Mouse (Mus musculus) CD4-positive, CD25-positive, alpha-beta regulatory T cell, adult 2 months (primary cell): Measurements from ENCODE around the gene Sp100.

Experiments
- DNase-seq: peaks from one replicate; pipeline ENCODE4 v3.0.0-alpha.2; 2012; ENCODE audit warnings: low read depth, low spot score

Gene Sp100

DNA sequence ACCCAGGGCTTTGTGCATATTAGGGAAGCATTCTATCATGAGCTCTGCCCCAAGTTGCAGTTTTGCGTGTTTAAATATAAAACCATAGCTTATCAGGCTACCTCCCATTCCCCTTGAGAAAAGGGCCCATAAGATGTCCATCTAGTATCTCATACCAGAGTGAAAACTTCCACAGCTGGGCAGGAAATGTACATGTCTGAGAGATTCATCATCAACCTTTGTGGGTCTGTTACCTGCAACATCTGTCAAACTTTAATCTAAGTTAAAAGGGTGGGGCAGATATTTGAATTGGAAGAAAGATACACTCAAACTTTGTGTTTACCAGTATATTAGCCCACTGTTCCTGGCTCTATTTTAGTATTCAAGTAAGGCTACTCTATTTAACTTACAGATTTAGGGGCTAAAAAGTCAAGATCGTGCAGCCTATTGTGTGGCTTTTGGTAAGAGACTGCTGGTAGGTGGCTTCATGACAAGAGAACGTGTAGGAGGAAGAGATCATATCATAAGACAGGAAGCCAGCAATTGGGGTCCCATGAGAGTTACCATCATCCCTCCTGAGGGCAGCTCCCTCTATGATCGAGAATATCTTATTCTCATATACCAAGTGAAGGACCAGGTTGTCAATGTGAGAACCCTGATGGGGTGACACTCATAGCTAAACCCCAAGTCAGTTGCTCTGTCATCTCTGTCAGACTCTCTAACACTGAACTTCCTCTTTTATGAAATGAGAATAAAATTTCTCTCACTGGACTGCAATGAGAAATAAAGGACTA lies 48.1 kb downstream of the Sp100 start:
- peak; percentile 47 for DNase-seq

DNA sequence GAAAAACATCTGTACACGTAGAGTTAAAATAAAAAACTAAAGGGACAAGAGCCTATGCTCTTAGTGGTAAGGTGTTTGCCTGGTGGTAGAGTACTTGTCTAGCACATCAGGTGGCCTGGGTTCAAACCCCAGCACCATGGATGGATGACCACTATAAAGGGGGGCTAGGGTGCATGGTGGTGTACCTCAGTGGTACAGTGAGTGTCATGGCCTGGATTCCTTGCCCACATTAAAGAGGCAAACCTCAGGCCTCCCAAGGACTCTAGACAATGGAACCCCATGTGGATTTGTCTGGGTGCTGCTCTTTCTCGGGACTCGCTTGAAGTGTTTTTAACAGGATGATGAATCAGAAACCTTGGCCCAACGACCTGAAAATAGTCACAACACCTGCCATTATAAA lies 52.7 kb downstream of the Sp100 start:
- DNase-seq: no peak

DNA sequence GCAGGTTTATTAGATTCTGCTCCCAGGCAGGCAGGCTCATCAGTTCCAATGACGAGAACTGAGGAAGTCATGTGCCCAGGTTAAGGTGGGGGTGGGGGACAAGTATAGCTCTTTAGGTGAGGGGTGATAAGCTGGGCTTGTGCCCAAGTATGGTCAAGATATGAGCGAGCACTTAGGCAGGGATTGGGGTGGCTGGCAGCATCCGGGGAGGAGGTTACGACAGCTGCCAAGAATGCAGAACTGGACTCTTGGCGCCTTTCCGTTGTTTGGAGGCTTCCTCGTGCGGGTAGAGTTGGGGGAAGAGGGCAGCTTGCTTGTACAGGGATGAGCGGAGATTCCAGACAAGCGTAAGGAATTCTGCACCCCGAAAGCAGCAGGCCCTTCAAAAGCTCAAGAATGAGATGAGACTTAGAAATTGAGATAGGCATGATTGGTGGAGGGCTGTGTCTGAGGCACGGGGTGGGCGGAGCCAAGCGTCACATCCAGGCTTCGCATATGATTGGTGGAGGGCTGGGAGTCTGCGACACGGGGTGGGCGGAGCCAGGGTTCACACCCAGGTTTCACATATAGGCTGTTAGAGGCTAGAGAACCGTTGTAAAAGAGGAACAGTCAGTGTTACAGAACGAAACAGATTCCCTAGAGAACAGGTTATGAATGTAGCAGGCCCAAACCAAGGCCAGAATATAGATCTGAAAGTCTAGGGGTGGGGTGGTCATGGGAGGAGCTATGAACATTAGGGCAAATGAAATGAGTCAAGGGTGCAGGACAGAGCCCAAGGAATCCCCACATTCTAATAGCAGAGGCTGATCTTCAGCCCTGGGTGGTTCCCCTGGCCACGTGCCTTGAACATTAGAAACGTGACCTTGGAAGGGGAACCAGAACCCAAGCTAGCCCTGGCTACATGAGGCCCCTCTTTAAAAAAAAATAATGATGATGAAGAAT lies 53.7 kb downstream of the Sp100 start:
- peak; percentile 97 for DNase-seq

DNA sequence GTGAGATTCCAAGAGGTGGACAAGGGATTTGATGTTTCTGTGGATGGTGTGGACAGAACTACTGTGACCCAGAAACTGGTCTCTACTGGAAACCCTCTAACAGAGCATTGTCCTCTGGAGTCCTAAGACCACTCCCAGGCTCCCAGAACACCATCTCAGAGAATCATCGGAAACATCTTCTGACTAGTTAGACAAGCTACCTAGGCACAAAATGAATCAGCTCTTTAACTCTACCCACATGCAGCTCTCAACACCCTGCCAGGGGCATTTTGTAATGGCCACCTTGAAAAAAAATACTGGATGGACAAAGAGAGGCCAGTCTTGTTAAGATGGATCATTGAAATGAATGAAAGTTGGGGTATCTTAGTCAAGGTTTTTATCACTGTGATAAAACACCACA lies 55.8 kb downstream of the Sp100 start:
- no peak for DNase-seq

DNA sequence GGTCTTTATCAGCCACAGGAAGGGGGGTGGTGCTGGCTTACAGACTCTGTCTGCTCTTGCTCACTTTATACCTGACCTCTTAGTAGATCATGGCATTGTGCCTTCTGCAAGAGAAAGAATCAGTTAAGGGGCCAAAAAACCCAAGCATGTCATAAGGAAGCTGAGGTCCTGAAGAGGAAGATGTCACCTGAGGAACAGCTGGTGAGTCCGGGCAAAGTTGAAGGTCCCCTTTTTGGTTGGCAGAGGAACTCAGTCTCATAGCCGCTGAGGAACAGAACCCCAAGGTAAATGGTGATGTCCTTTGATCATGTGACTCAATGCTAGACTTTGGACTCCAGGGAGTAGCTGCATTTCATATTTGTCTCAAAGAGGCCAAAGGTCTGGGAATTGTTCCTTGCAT lies 57.0 kb downstream of the Sp100 start:
- DNase-seq: no peak

DNA sequence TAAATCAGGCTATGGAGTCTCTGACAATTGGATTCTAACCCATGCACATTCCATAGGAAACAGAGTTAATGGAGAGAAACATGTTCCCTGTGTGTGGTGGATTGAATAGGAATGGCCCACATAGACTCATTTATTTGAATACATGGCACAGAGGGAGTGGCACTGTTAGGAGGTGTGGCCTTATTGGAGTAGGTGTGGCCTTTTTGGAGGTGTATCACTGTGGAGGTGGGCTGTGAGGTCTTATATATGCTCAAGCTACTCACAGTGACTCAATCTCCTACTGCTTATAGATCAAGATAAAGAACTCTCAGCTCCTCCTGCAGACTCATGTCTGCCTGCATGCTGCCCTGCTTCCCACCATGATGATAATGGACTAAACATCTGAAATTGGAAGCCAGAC lies 64.7 kb downstream of the Sp100 start:
- DNase-seq: no peak

DNA sequence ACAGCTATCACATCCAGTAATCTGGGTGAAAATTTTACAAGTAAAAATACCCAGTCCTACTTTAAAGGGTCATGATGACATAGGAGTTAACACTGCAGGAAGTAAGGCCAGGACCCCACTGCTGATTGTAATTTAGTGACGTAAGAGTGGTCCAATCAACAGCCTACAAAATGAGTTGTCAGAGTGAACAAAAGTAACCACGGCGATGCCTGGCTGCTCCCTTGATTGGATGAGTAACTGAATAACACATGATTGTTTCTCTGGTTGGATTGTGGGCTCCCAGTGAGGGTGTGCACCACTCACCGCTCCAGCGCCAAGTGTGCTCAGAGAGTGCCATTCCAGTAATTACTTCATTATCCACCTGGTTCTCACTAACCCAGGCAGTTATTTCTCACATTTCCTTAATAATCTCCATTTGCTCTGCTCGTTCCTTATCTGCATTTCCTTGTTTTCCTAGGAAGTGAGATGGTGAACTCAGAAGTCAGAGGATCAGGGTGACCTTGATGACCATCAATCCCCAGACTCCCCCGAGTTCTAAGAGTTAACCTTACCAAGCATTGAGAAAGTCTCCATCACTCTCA lies 66.7 kb downstream of the Sp100 start:
- no peak for DNase-seq

DNA sequence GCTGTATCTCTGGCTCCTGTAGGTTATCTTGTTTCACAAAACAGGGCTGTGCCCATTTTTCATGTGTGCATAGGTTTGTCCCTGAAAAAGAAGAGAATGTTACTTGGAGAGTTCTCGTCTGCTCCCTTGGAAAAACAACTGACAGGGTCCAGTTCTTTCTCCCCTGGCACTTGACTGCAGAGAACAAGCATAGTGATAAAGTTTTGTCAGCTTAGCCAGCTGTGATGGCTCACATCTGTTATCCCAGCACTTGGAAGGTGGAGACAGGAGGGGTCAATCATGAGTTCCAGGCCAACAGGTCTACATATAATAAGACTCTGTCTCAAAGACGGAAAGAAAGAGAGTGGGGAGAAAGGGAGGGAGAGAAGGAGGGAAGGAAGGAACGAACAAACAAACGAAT lies 69.3 kb downstream of the Sp100 start:
- no peak for DNase-seq

DNA sequence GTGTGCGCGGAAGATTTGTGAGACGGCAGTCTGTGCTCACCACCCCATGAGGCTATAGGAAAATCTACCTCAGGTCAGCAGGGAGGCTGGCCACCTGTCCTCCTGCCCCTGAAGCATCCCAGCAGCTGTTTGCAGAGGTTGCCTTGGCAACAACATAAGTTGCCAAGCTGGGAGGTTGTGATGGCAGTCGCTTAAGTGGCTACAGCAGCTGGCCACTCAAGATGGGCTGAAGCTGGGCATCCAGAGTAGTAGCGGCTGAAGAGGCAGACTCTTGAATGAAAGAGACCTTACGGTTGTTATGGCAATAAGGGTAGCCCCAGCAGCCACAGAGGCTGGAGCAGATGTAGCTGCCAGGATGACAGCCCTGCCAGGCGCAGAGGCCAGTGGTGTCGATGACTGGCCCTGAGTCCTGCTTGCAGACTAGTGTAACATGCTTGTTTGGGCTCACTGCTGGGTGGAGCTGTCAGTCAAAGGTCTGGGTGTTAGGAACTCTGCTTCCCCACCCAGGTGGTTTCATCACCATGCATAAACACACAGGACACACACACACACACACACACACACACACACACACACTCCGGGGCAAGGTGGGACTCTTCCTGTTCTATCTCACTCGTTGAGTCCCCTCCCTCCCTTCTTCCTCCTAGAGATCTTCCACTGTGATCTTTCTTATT lies 70.6 kb downstream of the Sp100 start:
- peak; percentile 62 for DNase-seq

DNA sequence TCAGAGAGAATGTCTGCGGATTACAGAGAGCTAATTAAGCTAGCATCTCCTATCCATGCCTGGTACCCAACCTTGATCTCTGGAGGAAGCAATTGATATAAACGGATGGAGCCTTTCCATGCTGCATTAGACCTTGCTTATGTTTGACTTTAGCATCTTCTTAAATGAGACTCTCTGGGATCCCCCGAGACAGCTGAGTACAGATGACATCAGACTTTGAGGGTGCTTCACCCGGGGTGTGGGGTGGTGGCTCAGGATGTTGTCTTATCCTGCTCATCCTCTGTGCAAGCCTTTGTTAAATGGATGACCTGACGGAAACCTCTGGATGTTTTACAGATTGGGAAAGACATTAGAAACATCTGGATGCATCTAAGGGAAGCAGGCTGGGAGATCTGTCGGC lies 80.7 kb downstream of the Sp100 start:
- peak; percentile 54 for DNase-seq

DNA sequence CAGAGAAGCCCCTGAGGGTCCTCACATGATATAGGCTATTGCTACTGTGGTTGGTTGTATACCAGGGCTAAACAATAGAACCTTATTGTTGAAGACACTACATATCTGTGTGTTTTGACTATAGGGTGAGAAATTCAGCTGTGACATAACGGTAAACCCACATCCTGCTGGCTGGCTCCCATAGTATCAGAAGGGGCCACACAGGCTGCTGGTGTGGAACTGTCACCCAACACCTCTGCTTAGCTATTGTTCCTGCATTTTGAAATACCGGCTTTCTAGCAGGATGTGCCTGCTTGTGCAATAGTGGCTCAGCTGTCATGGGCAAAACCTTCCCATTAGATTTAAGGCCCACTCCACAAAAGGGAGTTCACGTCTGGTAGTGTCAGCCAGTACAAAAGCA lies 82.8 kb downstream of the Sp100 start:
- peak; percentile 80 for DNase-seq

DNA sequence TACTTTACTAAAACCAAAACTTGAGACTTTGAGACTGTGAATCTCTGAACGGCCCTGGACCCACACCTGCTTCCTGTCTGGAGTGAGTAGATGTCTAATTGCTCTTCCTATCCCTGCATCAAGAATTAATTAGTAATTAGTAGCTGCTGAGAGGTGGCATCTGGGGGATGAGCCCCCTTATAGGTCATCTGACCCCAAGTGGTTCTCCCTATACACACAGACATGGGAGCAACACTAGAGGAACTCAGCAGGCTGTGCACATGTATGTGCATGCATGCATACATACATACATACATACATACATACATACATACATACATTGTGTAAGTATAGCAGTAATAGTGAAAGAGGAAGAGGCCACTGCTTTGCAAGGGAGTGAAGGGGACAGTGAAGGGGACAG lies 84.7 kb downstream of the Sp100 start:
- DNase-seq: peak; percentile 40

DNA sequence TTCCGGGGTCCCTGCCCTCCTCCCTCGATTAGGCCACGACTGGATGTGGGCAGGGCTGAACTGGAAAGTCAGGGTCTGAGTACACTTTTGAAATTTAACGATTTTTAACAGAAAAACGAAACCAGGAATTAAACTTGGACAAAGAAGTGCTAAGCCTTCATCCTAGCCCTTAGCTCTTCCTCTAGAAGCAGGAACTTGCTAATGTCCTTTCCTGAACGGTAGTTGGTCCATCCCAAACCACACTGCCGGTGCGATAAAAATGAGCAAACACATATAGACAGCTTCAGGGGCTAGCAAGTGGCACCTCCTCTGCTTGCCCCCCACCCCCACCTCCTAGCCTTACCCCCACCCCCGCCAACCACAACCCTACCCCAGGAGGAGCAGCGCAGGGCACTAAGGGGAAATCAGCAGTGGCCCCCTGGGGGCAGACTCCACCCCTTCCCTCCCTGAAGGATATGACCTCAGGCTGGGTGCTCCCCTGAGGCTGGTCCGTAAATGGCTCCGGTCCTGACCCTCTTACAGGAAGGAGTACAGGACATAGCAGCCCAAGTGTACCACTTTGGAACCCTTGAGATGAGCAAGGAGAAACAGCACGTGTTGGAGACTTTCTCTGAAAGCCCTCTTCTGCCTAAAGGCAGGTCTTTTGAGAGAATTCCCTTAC lies 85.8 kb downstream of the Sp100 start:
- peak; percentile 89 for DNase-seq

DNA sequence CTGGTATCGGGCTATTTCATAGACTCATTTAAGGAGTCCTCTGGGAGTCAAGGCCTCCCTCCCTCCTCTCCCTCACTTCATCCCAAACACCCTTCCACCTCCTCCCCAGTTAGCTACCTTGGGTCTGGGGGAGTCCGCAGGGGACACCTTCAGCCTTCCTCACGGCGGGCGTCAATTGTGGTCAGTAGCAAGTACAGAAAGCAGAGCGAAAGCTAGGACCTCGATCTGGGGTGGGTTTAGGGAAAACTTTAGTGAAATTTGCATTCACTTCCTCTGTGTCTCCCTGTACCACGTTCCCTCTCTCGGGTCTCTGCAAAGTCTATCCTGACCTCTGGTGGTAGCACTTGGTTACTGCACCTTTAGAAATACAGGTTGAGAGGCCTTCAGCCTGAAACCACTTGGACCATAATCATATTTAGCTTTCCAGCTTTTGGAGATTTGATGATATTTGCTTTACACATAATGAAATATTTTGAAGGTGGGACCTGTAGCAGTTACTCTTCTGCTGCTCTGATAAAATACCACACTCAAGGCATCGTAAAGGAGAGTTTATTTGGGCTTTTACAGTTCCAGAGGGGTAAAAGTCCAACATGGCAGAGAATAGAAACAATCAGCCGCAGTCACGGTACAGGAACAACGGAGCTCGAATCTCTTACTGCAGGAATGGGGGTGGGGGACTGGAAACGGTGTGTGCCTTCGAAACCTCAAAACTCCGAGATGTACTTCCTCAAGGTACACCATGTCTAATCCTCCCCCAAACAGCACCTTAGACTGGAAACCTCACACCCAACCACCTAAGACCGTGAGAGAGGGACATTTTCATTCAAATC lies 86.8 kb downstream of the Sp100 start:
- peak; percentile 92 for DNase-seq

DNA sequence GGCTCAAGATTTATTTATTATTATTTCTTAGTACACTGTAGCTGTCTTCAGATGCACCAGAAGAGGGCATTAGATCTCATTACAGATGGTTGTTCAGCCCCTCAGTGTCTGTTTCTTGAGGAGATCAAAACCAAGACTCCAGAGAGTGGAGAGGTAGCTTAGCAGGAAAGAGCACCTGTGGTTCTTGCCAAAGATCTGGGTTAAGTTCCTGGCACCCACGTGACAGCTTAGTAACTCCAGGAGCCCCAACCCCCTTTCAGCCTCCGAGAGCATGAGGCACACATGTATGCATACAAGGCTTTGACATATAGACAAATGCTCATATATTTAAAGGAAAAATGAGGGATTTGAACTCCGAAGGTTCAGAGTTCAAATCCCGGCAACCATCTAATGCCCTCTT lies 89.2 kb downstream of the Sp100 start:
- peak; percentile 50 for DNase-seq

DNA sequence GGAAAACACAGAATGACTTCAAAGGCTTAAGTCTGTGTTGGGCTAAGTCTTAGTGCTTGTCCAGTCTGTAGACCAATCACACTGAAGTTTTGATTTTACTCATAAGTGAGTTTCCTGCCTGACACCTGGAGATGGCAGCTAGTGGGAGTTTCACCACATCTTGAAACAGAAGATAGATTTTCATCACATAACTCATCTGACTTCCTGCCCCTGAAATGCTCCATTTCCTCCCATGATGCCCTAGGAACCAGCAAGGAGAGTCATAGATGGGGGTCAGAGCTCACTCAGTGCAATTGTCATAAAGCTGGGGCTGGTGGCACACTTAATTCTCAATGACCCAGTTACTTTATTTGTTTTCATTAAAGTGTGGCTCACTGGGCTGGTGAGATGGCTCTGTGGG lies 90.0 kb downstream of the Sp100 start:
- DNase-seq: peak; percentile 79

DNA sequence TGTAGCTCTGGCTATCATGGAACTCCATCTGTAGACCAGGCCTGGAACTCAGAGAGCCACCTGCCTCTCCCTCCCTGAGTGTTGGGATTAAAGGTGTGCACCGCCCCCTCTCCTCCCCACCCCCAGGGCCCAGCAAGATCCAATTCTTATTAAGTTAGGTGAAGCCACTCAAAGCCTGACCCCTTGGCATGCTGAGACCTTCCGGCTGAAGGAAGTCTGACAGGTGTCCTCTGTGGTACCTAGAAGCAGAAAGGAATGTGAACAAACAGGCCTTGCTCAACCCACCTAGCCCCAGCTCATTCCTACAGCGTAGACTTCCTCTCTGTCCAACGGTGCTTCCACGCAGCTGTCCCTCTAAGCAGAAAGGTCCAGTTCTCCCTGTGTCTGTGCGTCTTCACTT lies 91.1 kb downstream of the Sp100 start:
- no peak for DNase-seq

DNA sequence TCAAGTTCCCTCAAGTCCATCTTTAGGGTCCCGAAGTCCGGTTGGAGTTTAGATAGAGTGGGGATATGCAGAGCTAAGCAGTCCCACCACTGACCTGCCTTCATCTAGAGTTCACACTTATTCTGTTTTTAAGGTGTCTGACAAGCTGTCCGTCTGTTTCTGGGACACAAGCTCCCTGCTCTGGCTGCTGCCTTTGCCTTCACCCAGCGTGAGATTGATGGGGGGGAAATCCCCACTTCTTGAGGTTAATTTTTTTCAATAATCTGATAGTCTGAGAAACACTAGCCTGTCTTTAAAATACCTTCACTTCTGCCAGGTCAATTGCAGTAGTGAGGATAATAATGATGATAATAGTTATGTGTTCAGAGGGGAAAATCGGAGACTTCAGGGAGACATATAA lies 92.5 kb downstream of the Sp100 start:
- peak; percentile 57 for DNase-seq

DNA sequence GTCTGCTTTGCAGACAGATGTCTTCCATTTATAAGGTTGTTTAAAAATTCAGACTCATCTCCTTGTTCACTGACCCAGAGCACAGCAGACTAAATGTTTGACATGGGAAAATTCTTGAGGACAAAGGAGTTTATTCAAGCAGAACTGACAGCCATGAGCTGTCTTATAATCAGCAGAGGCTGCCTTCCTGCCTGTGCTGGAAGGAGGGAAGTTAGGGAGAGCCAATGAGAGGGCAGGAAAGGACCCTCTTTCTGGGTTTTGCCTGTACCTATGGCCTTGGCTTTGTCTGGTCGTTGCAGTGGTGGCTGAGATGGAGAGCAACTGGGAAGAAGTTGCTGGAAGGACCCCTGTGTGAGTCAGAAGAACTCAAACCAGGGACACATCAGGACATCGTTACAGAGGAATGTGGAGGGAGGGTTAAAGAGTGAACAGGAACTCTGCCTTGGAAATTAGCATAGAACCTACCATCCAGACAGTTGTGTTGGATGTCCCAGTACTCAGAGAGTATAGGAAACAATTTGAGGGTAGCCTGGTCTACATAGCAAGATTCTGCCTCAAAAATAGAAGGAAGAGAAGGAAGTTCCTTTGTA lies 93.2 kb downstream of the Sp100 start:
- no peak for DNase-seq

DNA sequence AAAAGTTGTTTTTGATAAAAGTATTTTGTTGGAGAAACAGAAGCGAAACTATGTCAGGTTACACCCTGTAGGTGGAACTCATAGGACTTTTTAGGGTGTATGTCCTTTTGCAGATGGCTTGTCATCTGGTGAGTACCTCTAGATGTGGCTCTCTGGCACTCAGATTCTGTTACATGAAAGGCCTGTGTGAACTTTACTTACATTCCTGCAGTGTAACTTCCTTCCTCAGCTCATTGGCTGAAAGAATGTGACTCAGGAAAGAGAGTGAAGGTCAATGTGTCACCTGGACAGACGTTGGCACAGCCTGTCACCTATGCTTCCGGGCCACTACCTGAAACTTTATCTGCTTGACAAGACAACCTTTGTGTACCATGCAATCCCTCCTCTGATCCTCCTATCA lies 94.8 kb downstream of the Sp100 start:
- peak; percentile 29 for DNase-seq
